Mouse (Mus musculus) stomach, postnatal 0 days (tissue): Measurements from ENCODE around the gene Foxp1.

ENCODE experiments used
- CTCF ChIP-seq: IDR thresholded peaks from 2 replicates; pipeline ENCODE4 v1.5.1; 2016; ENCODE audit warnings: antibody characterized with exemption, low read depth, mild to moderate bottlenecking, moderate library complexity
- EP300 ChIP-seq: optimal IDR thresholded peaks from 2 replicates; pipeline ENCODE3; 2016; ENCODE audit warnings: antibody characterized with exemption

GRCm38 (mm10) chr6:99062931-99063330 is 459.6 kb downstream of the Foxp1 start:
- no peak for TF ChIP-seq EP300
- TF ChIP-seq CTCF: no peak
